Mouse (Mus musculus): ENCODE measurements around the gene Vash1. TPM values are rescaled to one million over a fixed set of nuclear protein-coding genes. Genes with fewer than 3 reads are reported as not detected.

Vash1 gene
- total and polyA plus RNA-seq, 3 experiments = 1.1 to 2.7 (median 2.2) TPM

DNA sequence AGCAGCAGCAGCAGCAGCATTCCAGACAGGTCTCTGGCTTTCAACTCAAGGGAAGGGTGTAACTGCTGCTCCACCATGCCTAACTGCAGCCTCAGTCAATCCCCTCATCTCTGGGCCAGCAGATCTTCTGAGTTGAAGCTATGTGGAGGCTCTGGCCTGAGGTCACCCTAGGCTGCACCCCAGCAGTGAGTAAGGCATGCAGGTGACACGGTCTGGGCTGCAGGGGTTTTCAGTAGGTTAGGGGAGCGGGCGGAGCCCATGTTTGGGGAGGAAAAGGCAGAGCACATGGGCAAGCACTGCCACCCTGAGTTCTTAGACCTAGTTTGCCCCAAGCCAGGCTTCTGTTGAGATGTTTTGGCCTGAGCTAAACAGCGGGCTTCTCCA is 22.4 kb downstream of the Vash1 start:
- H3K27ac ChIP-seq (ENCODE audit: insufficient read depth, low read depth) = no peak overlapping the region
- H3K4me3 ChIP-seq (replicated peaks in 1 of 3; ENCODE audit: low read depth in 2 of 3, low read length in 2 of 3, poor library complexity in 1 of 3) = no peak overlapping the region
- H3K27me3 ChIP-seq (replicated peaks) = no peaks in the 10 kb centered on the region
- no peak for DNase-seq (ENCODE audit: extremely low read depth)
- peaks cover 0 to 39% of the 10 kb centered on the region in 2 experiments for H3K36me3 ChIP-seq (replicated peaks in 1 of 2; ENCODE audit: control insufficient read depth in 1 of 2, insufficient read depth in 1 of 2, low read length in 1 of 2)
- no peaks in the 10 kb centered on the region for H3K79me2 ChIP-seq (replicated peaks; ENCODE audit: control insufficient read depth, extremely low read depth, insufficient read depth, poor library complexity, severe bottlenecking)
- peaks cover 0 to 10% of the 10 kb centered on the region in 2 experiments; a peak in 2 of 4 replicates for H3K4me1 ChIP-seq (ENCODE audit: control insufficient read depth in 1 of 2, insufficient read depth in 2 of 2)
- dilution Hi-C loops (cut with MboI; ENCODE audit: extremely low pct_ligation_motif_present, extremely low pct_unique_long_range_greater_than_20kb, low sequenced_read_pairs) (no loop called here), in situ Hi-C loops (cut with MboI; ENCODE audit: low pct_ligation_motif_present, low pct_unique_long_range_greater_than_20kb, low sequenced_read_pairs) (no loop called here)
- H3K4me2 ChIP-seq (ENCODE audit: insufficient read depth, low read depth, poor library complexity, severe bottlenecking) = no peak overlapping the region
- H3K9ac ChIP-seq (ENCODE audit: insufficient read depth, low read depth) = no peak overlapping the region
- no peak for TF ChIP-seq MYC (IDR thresholded peaks at IDR 0.05; ENCODE audit: low read depth, low read length)
- TF ChIP-seq PAX5 (IDR thresholded peaks at IDR 0.05; ENCODE audit: low read length) = no peak
- no peak for TF ChIP-seq NRF1 (IDR thresholded peaks at IDR 0.05; ENCODE audit: low read depth, low read length)
- TF ChIP-seq MAFK (IDR thresholded peaks at IDR 0.05; ENCODE audit: insufficient replicate concordance, low read length) = no peak
- TF ChIP-seq MAZ (IDR thresholded peaks at IDR 0.05; ENCODE audit: low read depth, low read length) = no peak
- TF ChIP-seq TBP (conservative IDR thresholded peaks at IDR 0.05; ENCODE audit: low read depth, low read length) = no peak
- no peak for TF ChIP-seq MAX (IDR thresholded peaks at IDR 0.05; ENCODE audit: low read length)
- TF ChIP-seq RAD21 (IDR thresholded peaks at IDR 0.05; ENCODE audit: low read depth, low read length) = no peak; the same call in 1 of the 2 replicates
- TF ChIP-seq EP300 (IDR thresholded peaks at IDR 0.05; ENCODE audit: low read length) = no peak
- no peak for TF ChIP-seq JUND (conservative IDR thresholded peaks at IDR 0.05; ENCODE audit: low read depth, low read length)
- no peak for TF ChIP-seq ELF1 (IDR thresholded peaks at IDR 0.05; ENCODE audit: low read depth, low read length)
- TF ChIP-seq MXI1 (IDR thresholded peaks at IDR 0.05; ENCODE audit: low read depth, low read length) = no peak
- no peak for TF ChIP-seq POLR2AphosphoS2 (IDR thresholded peaks at IDR 0.05; ENCODE audit: low read depth, low read length)
- TF ChIP-seq HCFC1 (IDR thresholded peaks at IDR 0.05; ENCODE audit: low read depth, low read length) = no peak
- no peak for TF ChIP-seq POLR2A (IDR thresholded peaks at IDR 0.05; ENCODE audit: low read depth, low read length)
- no peak for TF ChIP-seq ZNF384 (IDR thresholded peaks at IDR 0.05; ENCODE audit: low read depth, low read length)
- H3K9me3 ChIP-seq (replicated peaks; ENCODE audit: low read length) = peaks cover 6% of the 10 kb centered on the region

DNA sequence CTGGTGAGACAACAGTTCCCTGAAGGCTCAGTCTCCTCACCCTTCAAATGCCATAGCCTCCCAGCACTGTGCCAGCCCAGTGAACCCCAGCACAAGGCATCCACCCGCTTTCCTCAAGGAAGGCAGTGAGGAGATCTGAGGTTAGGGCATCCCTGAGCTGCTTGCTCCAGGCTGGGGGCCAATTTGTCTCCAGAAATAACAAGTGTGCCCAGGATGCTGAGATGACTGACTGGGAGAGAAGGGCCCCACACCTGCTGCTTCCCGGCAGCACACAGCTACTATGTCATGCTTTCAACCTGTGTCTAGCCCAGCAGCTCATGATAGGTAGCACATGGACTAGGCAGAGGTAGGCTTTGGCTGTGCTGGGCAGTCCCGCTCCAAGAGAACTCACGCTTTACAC is 23.0 kb downstream of the Vash1 start:
- dilution Hi-C loops (cut with MboI; ENCODE audit: extremely low pct_ligation_motif_present, extremely low pct_unique_long_range_greater_than_20kb, low sequenced_read_pairs) (no loop called here), in situ Hi-C loops (cut with MboI; ENCODE audit: low pct_ligation_motif_present, low pct_unique_long_range_greater_than_20kb, low sequenced_read_pairs) (no loop called here)
- H3K79me2 ChIP-seq (replicated peaks; ENCODE audit: control insufficient read depth, extremely low read depth, insufficient read depth, poor library complexity, severe bottlenecking) = no peaks in the 10 kb centered on the region

More for the DNA sequence above, 23.0 kb downstream of the Vash1 start:
- Histone ChIP-seq H3K27ac (ENCODE audit: insufficient read depth, low read depth) (no peak overlapping the region), H3K4me2 (ENCODE audit: insufficient read depth, low read depth, poor library complexity, severe bottlenecking) (no peak overlapping the region), H3K27me3 (replicated peaks) (no peaks in the 10 kb centered on the region), H3K36me3 (replicated peaks in 1 of 2; ENCODE audit: control insufficient read depth in 1 of 2, insufficient read depth in 1 of 2, low read length in 1 of 2) (peaks cover 0 to 39% of the 10 kb centered on the region in 2 experiments), H3K9ac (ENCODE audit: insufficient read depth, low read depth) (no peak overlapping the region), H3K4me3 (replicated peaks in 1 of 3; ENCODE audit: low read depth in 2 of 3, low read length in 2 of 3, poor library complexity in 1 of 3) (no peak overlapping the region), H3K9me3 (replicated peaks; ENCODE audit: low read length) (peaks cover 6% of the 10 kb centered on the region), H3K4me1 (ENCODE audit: control insufficient read depth in 1 of 2, insufficient read depth in 2 of 2) (peaks cover 0 to 10% of the 10 kb centered on the region in 2 experiments; a peak in 2 of 4 replicates)
- DNase-seq (ENCODE audit: extremely low read depth) = no peak
- TF ChIP-seq MYC (IDR thresholded peaks at IDR 0.05; ENCODE audit: low read depth, low read length) (no peak), USF2 (conservative IDR thresholded peaks at IDR 0.05; ENCODE audit: low read depth, low read length) (no peak), MAX (IDR thresholded peaks at IDR 0.05; ENCODE audit: low read length) (no peak), ETS1 (conservative IDR thresholded peaks at IDR 0.05; ENCODE audit: low read depth, low read length) (no peak), KAT2A (IDR thresholded peaks at IDR 0.05; ENCODE audit: insufficient replicate concordance, low read length) (no peak), TBP (conservative IDR thresholded peaks at IDR 0.05; ENCODE audit: low read depth, low read length) (no peak), NRF1 (IDR thresholded peaks at IDR 0.05; ENCODE audit: low read depth, low read length) (no peak), ZKSCAN1 (IDR thresholded peaks at IDR 0.05; ENCODE audit: borderline replicate concordance, low read depth, low read length) (no peak), ZC3H11A (IDR thresholded peaks at IDR 0.05; ENCODE audit: low read depth, low read length) (no peak), MAFK (IDR thresholded peaks at IDR 0.05; ENCODE audit: insufficient replicate concordance, low read length) (no peak), ZMIZ1 (IDR thresholded peaks at IDR 0.05; ENCODE audit: low read depth, low read length) (no peak), JUND (conservative IDR thresholded peaks at IDR 0.05; ENCODE audit: low read depth, low read length) (no peak), PAX5 (IDR thresholded peaks at IDR 0.05; ENCODE audit: low read length) (no peak), ZNF384 (IDR thresholded peaks at IDR 0.05; ENCODE audit: low read depth, low read length) (no peak), USF1 (IDR thresholded peaks at IDR 0.05; ENCODE audit: low read depth, low read length) (no peak), GABPA (IDR thresholded peaks at IDR 0.05; ENCODE audit: insufficient replicate concordance, low read depth, low read length) (no peak)
